Mouse (Mus musculus) liver, embryonic 13.5 days (tissue): Measurements from ENCODE around the gene Tnip1. TPM values are rescaled to one million over a fixed set of nuclear protein-coding genes. Genes with fewer than 3 reads are reported as not detected.
A peak's percentile ranks its signal among the peaks of the same experiment; 100 is the strongest.

Experiments
- ATAC-seq: fragments of 200-750 bp; cut with Nextera tagmentation; 2 replicates; pipeline ENCODE4 v1.8.0; 2017; ENCODE audit warnings: low read depth, mild to moderate bottlenecking, moderate number of reproducible peaks, moderate library complexity
- DNase-seq: peaks from one replicate; pipeline ENCODE4 v3.0.0; 2022
- H3K27ac ChIP-seq: fragments of 300-500 bp; sonication (generic); 2 replicates; pipeline ENCODE4 v1.5.1; 2015; ENCODE audit warnings: moderate library complexity, mild to moderate bottlenecking, inconsistent platforms
- H3K27me3 ChIP-seq: fragments of 300-500 bp; sonication (generic); 2 replicates; pipeline ENCODE4 v1.6.1; 2015; ENCODE audit warnings: mild to moderate bottlenecking, inconsistent platforms
- H3K36me3 ChIP-seq: fragments of 300-500 bp; sonication (generic); 2 replicates; pipeline ENCODE4 v1.6.1; 2015; ENCODE audit warnings: mild to moderate bottlenecking, inconsistent platforms
- H3K4me1 ChIP-seq: fragments of 300-500 bp; sonication (generic); replicated peaks from 2 replicates; pipeline ENCODE4 v1.6.1; 2015; ENCODE audit warnings: inconsistent platforms
- H3K4me2 ChIP-seq: fragments of 300-500 bp; sonication (generic); 2 replicates; pipeline ENCODE4 v1.6.1; 2015; ENCODE audit warnings: inconsistent platforms, mild to moderate bottlenecking, moderate library complexity
- H3K4me3 ChIP-seq: fragments of 300-500 bp; sonication (generic); replicated peaks from 2 replicates; pipeline ENCODE4 v1.5.1; 2015; ENCODE audit warnings: mild to moderate bottlenecking, inconsistent platforms
- H3K9ac ChIP-seq: fragments of 300-500 bp; sonication (generic); 2 replicates; pipeline ENCODE4 v1.6.1; 2015; ENCODE audit warnings: mild to moderate bottlenecking, inconsistent platforms
- H3K9me3 ChIP-seq: fragments of 300-500 bp; sonication (generic); replicated peaks from 2 replicates; pipeline ENCODE4 v1.6.1; 2016; ENCODE audit warnings: inconsistent platforms
- WGBS: fragments of 180-500 bp; shearing (Covaris S2); methylation state at CpG from one replicate; pipeline ENCODE4 v1.1.7; 2015; ENCODE audit not compliant: insufficient replicate concordance; 5-methylcytosine and 5-hydroxymethylcytosine counted together
- polyA plus RNA-seq: library from polyadenylated mRNA; unstranded; fragments of >200 nt; fragmentation: Nextera tagmentation; extraction: Ambion mirVana; gene quantifications from 2 replicates; pipeline ENCODE4 v1.2.1, GENCODE M21; 2015

The Tnip1 gene
- polyA plus RNA-seq, 1 experiment from 2014 or later = 5.1 TPM

DNA sequence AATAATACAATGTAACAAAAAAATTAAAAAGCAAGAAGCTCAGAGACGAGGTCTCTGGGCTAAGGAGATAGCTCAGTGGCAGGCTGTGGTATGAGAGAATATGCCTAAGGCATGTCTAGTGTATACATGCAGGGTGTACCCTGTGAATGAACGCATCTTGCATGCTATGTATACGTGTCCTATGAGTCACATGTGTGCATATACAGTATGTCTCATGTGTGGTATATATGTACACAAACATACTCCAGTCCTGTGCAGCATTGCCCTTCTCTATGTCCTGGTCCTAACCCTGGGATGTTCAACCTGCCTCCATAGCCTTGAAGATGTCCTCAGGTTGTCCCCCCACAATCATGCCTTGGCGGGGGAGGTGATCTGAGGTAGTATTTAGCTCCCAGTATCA is 21.9 kb upstream of the Tnip1 start:
- Histone ChIP-seq H3K4me2 (no peak overlapping the region), H3K27ac (no peak overlapping the region), H3K36me3 (peaks cover 53% of the 10 kb centered on the region), H3K9me3 (no peaks in the 10 kb centered on the region), H3K4me1 (0 out of 2 replicates have a peak, but pooled peaks cover under 1% of the 10 kb centered on the region), H3K4me3 (no peak overlapping the region), H3K9ac (no peak overlapping the region), H3K27me3 (no peaks in the 10 kb centered on the region)
- no peak for DNase-seq
- no peak for ATAC-seq
- WGBS = 46% methylated on average over 4 of the region's 4 CpGs

DNA sequence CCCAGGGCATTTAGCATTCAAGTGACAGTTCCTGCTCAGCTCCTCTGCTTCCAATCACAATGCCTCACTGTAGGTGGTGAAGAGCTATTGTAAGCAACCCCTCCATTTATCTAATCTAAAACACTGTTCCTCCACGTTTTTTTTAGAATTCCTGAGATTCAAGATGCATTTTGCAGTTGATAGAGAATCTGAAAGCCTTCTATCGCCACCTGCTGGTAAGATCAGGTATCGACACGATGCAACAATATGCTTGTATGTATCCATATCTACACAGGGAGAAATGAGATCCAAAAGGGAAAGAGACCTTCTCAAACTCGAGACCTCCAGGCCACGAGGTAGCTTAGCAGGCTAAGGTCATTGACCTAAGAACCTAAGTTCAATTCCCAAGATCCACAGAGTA is 21.4 kb upstream of the Tnip1 start:
- DNase-seq = peak; percentile 44
- H3K4me3 ChIP-seq = no peak overlapping the region
- H3K4me2 ChIP-seq = no peak overlapping the region
- H3K27me3 ChIP-seq = no peaks in the 10 kb centered on the region
- no peaks in the 10 kb centered on the region for H3K9me3 ChIP-seq
- peaks cover 53% of the 10 kb centered on the region for H3K36me3 ChIP-seq
- H3K27ac ChIP-seq = no peak overlapping the region
- no peak for ATAC-seq
- H3K4me1 ChIP-seq = no peaks in the 10 kb centered on the region
- WGBS = under 1% methylated on average over 6 of the region's 6 CpGs
- H3K9ac ChIP-seq = no peak overlapping the region

DNA sequence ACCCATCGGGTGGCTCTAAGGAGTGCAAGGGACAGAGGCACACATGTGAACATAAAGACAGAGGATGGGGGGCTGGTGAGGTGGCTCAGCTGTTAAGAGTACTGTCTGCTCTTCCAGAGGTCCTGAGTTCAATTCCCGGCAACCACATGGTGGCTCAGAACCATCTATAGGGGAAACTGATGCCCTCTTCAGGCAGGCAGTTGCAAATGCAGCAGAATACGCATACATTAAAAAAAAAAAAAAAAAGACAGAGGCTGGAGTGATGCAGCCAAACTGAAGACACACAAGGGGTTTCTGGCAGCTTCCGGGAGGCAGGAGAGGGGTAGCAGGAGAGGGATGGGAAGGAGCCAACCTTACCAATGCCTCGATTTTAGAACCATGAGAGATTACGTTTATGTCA is 19.8 kb upstream of the Tnip1 start:
- 72% methylated on average over 6 of the region's 6 CpGs for WGBS
- Histone ChIP-seq H3K27me3 (no peaks in the 10 kb centered on the region), H3K9ac (no peak overlapping the region), H3K4me2 (no peak overlapping the region), H3K4me3 (no peak overlapping the region), H3K4me1 (no peaks in the 10 kb centered on the region), H3K27ac (no peak overlapping the region), H3K9me3 (no peaks in the 10 kb centered on the region), H3K36me3 (peaks cover 50% of the 10 kb centered on the region)
- ATAC-seq (no peak), DNase-seq (no peak)

DNA sequence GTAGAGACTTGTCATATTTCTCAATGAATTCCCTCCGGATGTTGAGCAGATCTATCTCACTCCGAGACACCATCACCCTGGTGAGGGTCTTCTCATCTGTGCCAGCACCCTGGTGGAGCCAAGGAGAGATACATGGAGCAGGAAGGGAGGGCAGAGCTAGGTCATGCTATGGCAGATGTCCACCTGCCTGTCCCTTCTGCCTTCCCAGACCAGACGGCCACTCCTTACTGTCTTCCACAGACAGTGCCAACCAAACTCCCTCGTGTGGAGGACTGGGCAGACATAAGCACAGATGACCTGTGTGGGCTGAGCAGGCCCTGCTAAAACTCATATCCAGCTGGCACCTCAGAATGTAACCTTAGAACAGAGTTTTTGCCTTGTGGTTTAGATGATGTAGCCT is 18.9 kb upstream of the Tnip1 start:
- Histone ChIP-seq H3K4me2 (no peak overlapping the region), H3K27me3 (no peaks in the 10 kb centered on the region), H3K36me3 (peaks cover 47% of the 10 kb centered on the region), H3K9me3 (no peaks in the 10 kb centered on the region), H3K4me3 (no peak overlapping the region), H3K9ac (no peak overlapping the region), H3K27ac (no peak overlapping the region), H3K4me1 (no peaks in the 10 kb centered on the region)
- WGBS = 74% methylated on average over 4 of the region's 4 CpGs
- DNase-seq = no peak
- no peak for ATAC-seq

DNA sequence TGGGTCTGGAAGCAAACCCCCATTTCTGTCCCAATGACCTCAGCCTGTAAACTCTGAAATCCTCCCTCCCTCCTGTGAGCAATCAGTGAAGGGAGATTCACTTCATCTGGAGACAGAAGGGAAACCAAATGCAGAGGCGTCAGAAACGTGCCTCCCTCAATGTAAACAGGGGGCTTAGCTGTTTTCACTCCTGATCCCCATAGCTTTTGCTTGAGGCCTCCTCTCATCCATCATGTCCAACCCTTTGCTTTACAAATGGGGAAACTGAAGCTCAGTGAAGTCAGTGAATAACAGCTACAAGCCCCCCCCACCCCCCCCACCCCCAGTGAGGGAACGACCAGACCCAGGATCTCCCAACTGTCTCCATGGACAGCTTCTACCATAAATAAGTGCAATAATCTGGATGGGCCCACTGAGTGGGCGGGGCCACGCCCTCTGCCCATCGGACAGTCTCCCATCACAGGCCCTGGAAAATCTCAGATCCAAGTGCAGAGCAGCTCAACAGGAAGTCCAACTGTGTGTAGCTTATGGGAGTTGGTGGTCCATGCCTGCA is 14.7 kb upstream of the Tnip1 start:
- H3K4me1 ChIP-seq = peaks cover 19% of the 10 kb centered on the region
- H3K36me3 ChIP-seq = peaks cover 29% of the 10 kb centered on the region
- H3K27ac ChIP-seq = no peak overlapping the region
- DNase-seq (no peak), ATAC-seq (no peak)
- WGBS = 56% methylated on average over 6 of the region's 6 CpGs
- H3K4me2 ChIP-seq = no peak overlapping the region
- H3K9me3 ChIP-seq = no peaks in the 10 kb centered on the region
- no peaks in the 10 kb centered on the region for H3K27me3 ChIP-seq
- H3K9ac ChIP-seq = no peak overlapping the region
- H3K4me3 ChIP-seq = no peak overlapping the region

DNA sequence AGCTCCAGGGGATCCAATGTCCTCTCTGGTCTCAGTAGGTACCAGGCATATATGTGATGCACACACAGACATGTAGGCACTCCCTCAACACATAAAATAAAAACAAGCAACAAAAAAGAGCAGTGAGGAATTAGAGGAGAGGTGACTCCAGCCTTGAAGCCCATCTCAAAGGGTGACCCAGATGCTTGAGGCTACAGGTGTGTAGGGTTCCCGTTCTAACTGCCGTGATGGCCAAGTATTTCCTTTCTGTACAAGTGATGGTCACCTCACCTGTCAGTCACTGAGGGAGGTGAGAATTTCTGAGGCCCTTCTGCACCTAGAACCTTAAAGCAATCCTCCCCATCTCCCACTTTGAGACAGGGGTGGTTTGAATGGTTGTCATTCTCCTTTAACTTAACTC is 13.6 kb upstream of the Tnip1 start:
- no peaks in the 10 kb centered on the region for H3K27me3 ChIP-seq
- WGBS = 73% methylated on average over 2 of the region's 2 CpGs
- DNase-seq (no peak), ATAC-seq (no peak)
- H3K9me3 ChIP-seq = no peaks in the 10 kb centered on the region
- H3K4me2 ChIP-seq = no peak overlapping the region
- no peak overlapping the region for H3K27ac ChIP-seq
- peaks cover 18% of the 10 kb centered on the region for H3K36me3 ChIP-seq
- no peak overlapping the region for H3K9ac ChIP-seq
- no peak overlapping the region for H3K4me3 ChIP-seq
- peaks cover 19% of the 10 kb centered on the region for H3K4me1 ChIP-seq

DNA sequence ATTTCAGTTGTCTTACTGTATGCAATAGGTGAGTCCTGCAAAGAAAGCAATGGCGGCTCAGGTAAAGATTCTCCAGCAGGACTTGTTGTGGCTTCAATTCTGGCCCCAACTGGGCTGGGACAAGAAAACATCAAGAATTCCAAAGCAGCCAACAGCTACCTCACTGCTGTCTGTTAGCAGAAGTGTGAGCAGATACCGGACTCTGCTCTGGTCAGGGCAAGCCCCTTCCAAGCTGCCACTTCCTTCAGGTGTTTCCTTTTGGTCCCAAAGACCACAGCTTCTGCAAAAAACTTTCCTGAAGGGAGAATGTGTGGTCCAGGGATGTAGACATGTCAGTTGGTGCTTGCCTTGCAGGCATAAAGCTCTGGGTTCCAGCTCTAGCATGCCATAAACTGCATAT is 13.0 kb upstream of the Tnip1 start:
- DNase-seq = no peak
- H3K9ac ChIP-seq = no peak overlapping the region
- H3K27me3 ChIP-seq = no peaks in the 10 kb centered on the region
- no peak overlapping the region for H3K4me2 ChIP-seq
- H3K4me3 ChIP-seq = no peak overlapping the region
- peaks cover 19% of the 10 kb centered on the region for H3K4me1 ChIP-seq
- no peak overlapping the region for H3K27ac ChIP-seq
- H3K36me3 ChIP-seq = peaks cover 13% of the 10 kb centered on the region
- H3K9me3 ChIP-seq = no peaks in the 10 kb centered on the region
- ATAC-seq = no peak
- 46% methylated on average over 2 of the region's 2 CpGs for WGBS

DNA sequence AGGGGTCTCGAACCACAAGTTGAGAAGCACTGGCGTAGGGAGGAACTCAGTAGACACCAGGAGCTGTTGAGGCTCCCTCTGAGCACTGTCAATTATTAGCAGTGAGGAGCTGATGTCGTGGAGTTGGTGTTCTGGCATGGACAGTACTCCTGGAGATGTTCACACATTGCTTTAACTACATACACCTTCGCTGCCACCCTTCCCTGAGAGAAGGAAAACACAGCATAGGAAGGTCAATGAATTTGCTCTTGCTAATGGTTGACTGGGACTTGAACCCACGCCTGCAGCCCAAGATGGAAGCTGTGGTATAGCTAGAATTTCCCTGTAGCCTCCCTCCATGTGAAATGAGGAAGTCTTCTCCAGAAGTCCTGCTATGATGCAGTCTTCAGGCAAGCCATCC is 12.6 kb upstream of the Tnip1 start:
- no peak for ATAC-seq
- H3K4me3 ChIP-seq = no peak overlapping the region
- H3K4me1 ChIP-seq = peaks cover 23% of the 10 kb centered on the region
- peaks cover 11% of the 10 kb centered on the region; the same call in 1 of the 2 replicates for H3K36me3 ChIP-seq
- no peaks in the 10 kb centered on the region for H3K9me3 ChIP-seq
- DNase-seq = no peak
- no peak overlapping the region for H3K9ac ChIP-seq
- no peaks in the 10 kb centered on the region for H3K27me3 ChIP-seq
- H3K4me2 ChIP-seq = no peak overlapping the region
- H3K27ac ChIP-seq = no peak overlapping the region
- 47% methylated on average over 5 of the region's 5 CpGs for WGBS

DNA sequence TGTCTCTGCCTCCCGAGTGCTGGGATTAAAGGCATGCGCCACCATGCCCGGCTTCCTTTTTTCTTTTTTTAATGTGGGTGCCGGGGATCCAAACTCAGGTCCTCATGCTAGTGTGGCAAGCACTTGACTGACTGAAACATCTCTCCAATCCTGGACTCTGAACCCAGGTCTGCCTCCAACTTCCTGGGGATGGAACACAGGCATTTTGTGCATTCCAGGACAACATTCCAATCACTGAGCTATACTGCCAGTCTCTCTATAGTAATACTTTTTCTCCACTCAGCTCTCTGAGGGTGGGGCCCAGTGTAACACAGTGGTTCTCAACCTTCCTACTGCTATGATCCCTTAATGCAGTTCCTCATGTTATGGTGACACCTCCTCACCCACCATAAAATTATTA is 11.9 kb upstream of the Tnip1 start:
- Histone ChIP-seq H3K4me2 (no peak overlapping the region), H3K27ac (no peak overlapping the region)
- 67% methylated on average over 4 of the region's 4 CpGs for WGBS

DNA sequence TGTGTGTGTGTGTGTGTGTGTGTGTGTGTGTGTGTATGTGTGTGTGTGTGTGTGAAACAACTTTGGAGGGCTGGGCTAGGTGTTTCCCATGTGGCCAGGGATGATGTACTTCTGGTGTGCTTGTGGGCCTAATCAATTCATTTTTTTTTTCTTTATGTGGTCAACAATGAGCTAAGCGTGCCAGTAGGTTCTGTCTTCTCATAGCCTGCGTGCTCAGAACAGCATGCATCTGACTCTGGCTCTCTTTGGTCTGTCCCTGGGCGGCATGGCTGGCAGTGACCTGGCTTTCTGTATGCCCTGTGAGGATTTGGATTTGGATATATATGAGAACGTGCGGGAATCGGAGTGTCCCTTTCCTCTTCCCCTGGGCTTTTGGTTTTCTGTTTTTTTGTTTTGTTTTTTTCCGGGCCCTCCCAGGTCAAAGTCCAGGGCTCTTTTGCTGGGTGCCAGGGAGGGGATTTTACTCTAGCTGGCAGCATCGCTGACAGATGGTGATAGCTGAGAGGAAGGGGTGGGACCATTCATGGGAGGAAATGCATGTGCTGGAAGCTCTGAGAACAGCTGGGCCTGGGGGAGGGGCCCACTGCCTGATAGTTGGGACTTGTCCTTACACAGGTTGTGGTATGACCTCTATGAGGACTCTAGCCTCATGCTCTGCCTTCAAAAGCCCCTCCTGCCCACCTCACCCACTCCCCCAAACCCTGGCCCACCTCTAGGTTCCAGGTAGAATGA is 10.9 kb upstream of the Tnip1 start:
- H3K27ac ChIP-seq = no peak overlapping the region; the same call in 1 of the 2 replicates
- DNase-seq = no peak
- WGBS = 29% methylated on average over 8 of the region's 8 CpGs
- H3K27me3 ChIP-seq = no peaks in the 10 kb centered on the region
- H3K4me3 ChIP-seq = no peak overlapping the region
- peaks cover 24% of the 10 kb centered on the region for H3K4me1 ChIP-seq
- no peak overlapping the region for H3K9ac ChIP-seq
- ATAC-seq = peak; percentile 54
- no peak overlapping the region for H3K4me2 ChIP-seq
- H3K36me3 ChIP-seq = peaks cover 4% of the 10 kb centered on the region; the same call in 1 of the 2 replicates
- H3K9me3 ChIP-seq = no peaks in the 10 kb centered on the region

More for the DNA sequence above, 11.9 kb upstream of the Tnip1 start:
- Histone ChIP-seq H3K9me3 (no peaks in the 10 kb centered on the region), H3K4me1 (peaks cover 24% of the 10 kb centered on the region), H3K9ac (no peak overlapping the region), H3K27me3 (no peaks in the 10 kb centered on the region), H3K4me3 (no peak overlapping the region), H3K36me3 (peaks cover 11% of the 10 kb centered on the region; the same call in 1 of the 2 replicates)
- no peak for DNase-seq
- ATAC-seq = no peak

DNA sequence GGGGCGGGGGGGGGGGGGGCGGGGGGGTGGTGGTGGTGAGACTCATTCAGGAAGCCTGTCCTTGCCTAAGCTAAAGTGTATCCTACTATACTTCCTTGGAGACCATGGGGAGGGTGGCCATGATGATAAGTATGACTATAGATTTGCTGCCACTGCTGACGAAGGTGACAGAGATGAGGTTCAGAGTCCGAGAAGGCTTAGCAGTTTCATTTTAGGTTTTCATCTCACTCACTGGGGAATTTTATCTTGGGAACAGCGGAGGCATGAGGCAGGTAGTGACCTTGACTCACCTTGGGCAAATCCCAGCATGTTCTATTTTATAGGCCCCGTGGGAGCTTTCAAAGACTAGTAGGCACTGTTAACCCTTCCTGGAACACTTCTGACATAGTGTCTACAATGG is 10.1 kb upstream of the Tnip1 start:
- Histone ChIP-seq H3K4me1 (peaks cover 24% of the 10 kb centered on the region), H3K9ac (no peak overlapping the region), H3K27me3 (no peaks in the 10 kb centered on the region), H3K9me3 (no peaks in the 10 kb centered on the region), H3K4me2 (no peak overlapping the region), H3K27ac (no peak overlapping the region), H3K36me3 (no peaks in the 10 kb centered on the region), H3K4me3 (no peak overlapping the region)
- DNase-seq (no peak), ATAC-seq (no peak)
- 53% methylated on average over 6 of the region's 6 CpGs for WGBS
